Mouse (Mus musculus) adrenal gland, postnatal 4 days (tissue): ENCODE data around the gene Bivm. TPM values are rescaled to one million over a fixed set of nuclear protein-coding genes. Genes with fewer than 3 reads are reported as not detected.

Source experiments
- DNase-seq, 2 experiments: peaks; one replicate each; pipeline ENCODE4 v3.0.0; 2021 to 2022; ENCODE audit warnings: low spot score in 2 of 2, mixed read lengths in 2 of 2
- long read RNA-seq, 2 experiments: library from polyadenylated mRNA; stranded (forward); transcript quantifications; one replicate each; pipeline ENCODE4 v2.0.0; 2021
- total RNA-seq, 2 experiments: library from RNA; stranded (reverse); gene quantifications; 2 replicates each; pipeline ENCODE4 v1.2.3; 2021

Bivm gene
- total RNA-seq: 10 to 100 TPM; 21.1 to 25.2 TPM
- long read RNA-seq, experiment 1, partial matches to known transcripts: 0 of 7 reads
- long read RNA-seq, experiment 1, other reads (novel, unspliced or antisense): 4 of 7 reads
- long read RNA-seq, experiment 2, partial matches to known transcripts: 2 of 13 reads
- long read RNA-seq, experiment 2, other reads (novel, unspliced or antisense): 10 of 13 reads

DNA sequence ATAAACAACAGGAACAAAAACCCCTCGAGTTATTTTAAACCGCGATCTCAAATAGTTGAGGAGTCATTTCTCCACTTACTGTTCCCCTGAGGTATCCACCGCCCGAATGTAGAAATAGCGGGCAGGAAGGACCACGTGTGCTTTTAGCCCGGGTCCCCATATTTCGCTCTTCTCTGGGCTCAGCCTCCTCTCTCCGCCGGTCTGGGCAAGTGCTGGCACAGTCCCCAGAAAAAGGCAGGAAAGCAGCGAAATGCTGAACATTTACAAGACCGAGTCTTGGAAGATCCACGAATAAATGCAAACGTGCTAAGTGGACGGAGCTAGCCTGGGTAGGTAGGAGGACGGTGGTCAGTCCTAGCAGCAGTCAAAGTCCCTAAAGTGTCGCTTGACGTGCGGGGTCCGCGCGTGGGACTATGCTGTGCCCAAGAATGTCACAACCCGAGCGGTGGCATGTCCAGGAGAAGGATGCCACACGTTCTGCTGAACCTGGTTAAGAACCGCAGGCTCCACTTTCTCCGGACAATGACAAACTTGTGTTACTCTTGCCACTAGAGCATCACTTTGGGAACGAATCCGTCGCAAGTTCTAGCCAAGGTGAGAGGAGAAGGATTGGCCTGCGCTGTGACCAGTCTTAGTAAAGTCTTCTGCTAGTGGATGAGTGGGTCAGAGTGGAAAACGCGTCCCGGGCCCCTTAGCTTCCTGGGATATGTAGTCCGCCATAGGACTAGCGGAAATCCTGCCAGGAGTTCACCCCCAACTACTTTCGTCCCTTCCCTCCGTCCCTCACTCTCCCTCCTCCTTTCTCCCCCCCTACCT, at the start of gene Bivm, which contains the start of gene Kdelc1:
Gene Bivm, plus strand, starts transcription at position 719 of the 816 bp plus-strand sequence.
Gene Kdelc1, minus strand, starts transcription at position 570 of the 816 bp plus-strand sequence.
- DNase-seq: peak; percentile 56 to 68

- peak in 1 of 2 experiments; percentile 6 for DNase-seq
Measured at GRCm38 (mm10) chr1:44101448-44102225, 17.1 kb upstream of the Bivm start.

- DNase-seq: peak; percentile 81 to 87
Measured at GRCm38 (mm10) chr1:44102259-44102717, 16.5 kb upstream of the Bivm start, which contains the start of gene Tex30. TSS of gene Tex30 (minus strand) at chr1:44102441.

DNA sequence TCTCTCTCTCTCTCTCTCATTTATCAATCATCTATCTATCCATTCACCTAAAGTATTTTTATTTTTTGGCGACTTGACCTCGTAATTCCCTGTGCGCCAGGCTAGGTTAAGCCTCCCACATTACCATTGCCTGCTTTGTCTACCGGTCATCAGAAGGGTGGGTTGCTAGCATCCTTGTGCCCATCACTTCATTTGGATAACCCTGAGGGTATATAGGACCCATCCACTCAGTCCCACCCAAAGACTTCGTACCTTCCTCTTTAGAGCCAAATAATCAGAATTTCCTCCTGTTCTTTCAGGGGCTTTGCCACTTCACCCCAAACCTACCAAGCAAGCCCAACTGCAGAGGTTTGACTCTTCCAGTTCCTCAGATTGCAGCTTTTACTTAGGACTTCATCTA, 15.8 kb upstream of the Bivm start:
- DNase-seq: no peak

GRCm38 (mm10) chr1:44117571-44117970, 1.2 kb upstream of the Bivm start:
- no peak for DNase-seq

- peak; percentile 49 to 71 for DNase-seq
Measured at GRCm38 (mm10) chr1:44119201-44120073, 680 bp downstream of the Bivm start.

- DNase-seq: no peak
Measured at GRCm38 (mm10) chr1:44120074-44120406, 1.3 kb downstream of the Bivm start.

GRCm38 (mm10) chr1:44122256-44122655, 3.5 kb downstream of the Bivm start:
- no peak for DNase-seq

DNA sequence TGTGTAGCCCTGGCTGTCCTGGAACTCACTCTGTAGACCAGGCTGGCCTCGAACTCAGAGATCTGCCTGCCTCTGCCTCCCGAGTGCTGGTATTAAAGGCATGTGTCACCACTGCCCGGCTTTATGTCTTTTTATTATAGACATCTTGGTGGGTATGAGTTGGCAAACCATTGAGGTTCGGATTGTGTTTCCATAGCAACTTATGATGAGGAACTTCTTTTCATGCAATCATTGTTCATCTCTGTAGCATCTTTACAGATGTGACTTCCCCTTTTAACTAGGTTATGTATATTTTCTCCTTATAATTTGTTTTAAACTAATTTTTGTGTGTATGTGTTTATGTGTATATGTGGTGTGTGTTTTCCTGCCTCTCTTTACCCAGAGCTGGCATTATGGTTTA, 6.8 kb downstream of the Bivm start:
- DNase-seq: no peak

- DNase-seq: no peak
Measured at GRCm38 (mm10) chr1:44129929-44130581, 11.3 kb downstream of the Bivm start.

GRCm38 (mm10) chr1:44140232-44140631, 21.5 kb downstream of the Bivm start:
- no peak for DNase-seq

GRCm38 (mm10) chr1:44142747-44143146, 24.0 kb downstream of the Bivm start:
- no peak for DNase-seq

DNA sequence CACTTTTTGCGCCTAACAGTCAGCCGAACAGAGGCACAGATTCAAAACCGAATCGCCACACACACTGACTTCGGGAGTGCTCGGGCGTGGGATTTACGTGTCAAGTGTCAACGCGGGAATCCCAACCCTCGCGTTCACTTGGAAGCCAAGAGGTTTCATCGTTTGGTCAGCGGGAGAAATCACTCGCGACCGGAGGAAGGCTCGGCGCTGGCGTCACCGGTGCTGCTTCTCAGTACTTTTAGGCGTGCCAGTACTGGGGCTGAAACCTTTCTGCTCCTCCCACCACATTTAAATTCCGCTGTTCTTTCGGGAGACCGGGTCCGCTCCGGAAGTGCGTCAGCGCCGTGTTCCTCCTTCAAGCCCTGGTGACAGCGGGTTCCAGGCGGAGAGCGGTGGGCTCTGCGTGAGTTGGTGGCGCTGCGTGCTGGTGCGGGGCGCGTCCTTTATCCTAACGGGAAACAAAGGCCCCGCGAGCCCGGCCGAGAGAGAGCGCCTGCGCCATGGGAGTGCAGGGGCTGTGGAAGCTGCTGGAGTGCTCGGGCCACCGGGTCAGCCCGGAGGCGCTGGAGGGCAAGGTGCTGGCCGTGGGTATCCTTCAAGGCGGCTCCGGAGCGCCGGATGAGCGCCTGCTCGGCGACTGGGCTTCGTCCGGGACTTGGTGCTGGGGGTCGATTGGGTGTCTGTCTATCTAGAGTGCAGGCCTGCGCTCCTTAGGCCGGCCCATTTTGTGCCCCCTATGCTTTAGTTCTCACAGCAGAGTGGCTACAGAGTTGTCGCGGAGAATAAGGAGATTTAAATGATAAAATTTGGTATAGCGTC, 29.0 kb downstream of the Bivm start, which contains the start of gene Ercc5:
Gene Ercc5, plus strand, starts transcription at position 182 of the 819 bp plus-strand sequence.
- DNase-seq: peak; percentile 40 to 70

GRCm38 (mm10) chr1:44148706-44149105, 29.9 kb downstream of the Bivm start:
- DNase-seq: no peak

- no peak for DNase-seq
Measured at GRCm38 (mm10) chr1:44155287-44155686, 36.5 kb downstream of the Bivm start.

- no peak for DNase-seq
Measured at GRCm38 (mm10) chr1:44158317-44158716, 39.6 kb downstream of the Bivm start.

GRCm38 (mm10) chr1:44161818-44162217, 43.1 kb downstream of the Bivm start:
- no peak for DNase-seq

DNA sequence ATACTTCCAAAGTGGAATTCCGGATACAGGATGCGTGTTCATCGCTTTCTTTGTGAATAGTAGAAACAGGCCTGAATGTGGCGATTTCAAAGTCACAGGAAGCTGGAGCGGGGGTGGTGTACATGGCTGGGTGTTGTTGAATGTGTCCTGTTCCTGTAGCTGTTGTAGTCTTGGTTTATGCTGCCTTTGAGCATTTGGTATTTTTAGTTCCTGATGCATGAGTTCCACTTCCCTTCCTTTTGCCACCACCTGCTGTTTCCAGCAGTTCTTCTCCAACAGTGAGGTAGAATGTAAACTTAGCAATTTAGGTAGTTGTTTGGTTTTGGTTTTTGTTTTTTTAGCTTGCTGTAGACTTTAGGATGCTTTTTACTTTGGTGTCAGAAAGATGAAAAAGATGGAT, 43.6 kb downstream of the Bivm start:
- no peak for DNase-seq

DNA sequence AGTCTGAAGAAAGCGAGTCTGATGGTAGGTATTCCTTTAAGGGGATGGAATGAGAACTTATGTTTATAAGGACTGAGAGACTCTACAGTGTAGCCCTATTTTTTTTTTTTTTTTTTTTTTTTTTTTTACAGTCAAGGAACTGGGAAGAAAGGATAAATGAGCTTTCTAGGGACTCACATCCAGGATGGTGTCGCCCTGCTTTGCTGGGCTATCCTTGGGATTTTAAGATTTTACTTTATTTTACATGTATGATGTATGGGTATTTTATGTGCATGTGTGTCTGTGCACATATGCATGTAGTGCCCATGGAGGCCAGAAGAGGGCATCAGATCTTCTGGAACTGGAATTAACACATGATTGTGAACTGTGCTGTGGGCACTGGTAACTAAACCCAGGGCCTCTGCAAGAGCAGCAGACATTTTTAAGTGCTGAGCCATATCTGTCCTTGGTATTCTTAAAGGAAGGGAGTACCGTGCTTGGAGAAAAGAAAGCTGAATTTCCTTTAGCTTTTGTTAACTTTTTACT, 49.2 kb downstream of the Bivm start:
- no peak for DNase-seq
